21 mouse cellular contexts compared by ENCODE assay signal in genomic region chr19:17150064-17150463, GRCm38 (mm10).
"Had no signal": no experiment of that assay in that cellular context is flagged by ENCODE, and none has a peak within 500 bp of the region (broad histone marks: within the 10 kb centered on the region; RNA-seq: fewer than 3 reads in every experiment).

No protein-coding gene starts in this region.

- H3K36me3 ChIP-seq: limb, embryonic 12.5 days; limb, embryonic 15.5 days; midbrain, embryonic 12.5 days; neural tube, embryonic 13.5 days; stomach, embryonic 15.5 days had no signal

- H3K27me3 ChIP-seq: limb, embryonic 12.5 days; limb, embryonic 15.5 days; midbrain, embryonic 12.5 days; neural tube, embryonic 13.5 days; stomach, embryonic 15.5 days had no signal

- ATAC-seq: lung, postnatal 0 days; midbrain, embryonic 16.5 days had no signal

- H3K4me1 ChIP-seq: limb, embryonic 12.5 days; limb, embryonic 15.5 days; midbrain, embryonic 12.5 days; neural tube, embryonic 13.5 days; stomach, embryonic 15.5 days had no signal

- H3K9me3 ChIP-seq: limb, embryonic 12.5 days; limb, embryonic 15.5 days; midbrain, embryonic 12.5 days; neural tube, embryonic 13.5 days; stomach, embryonic 15.5 days had no signal

- H3K27ac ChIP-seq: limb, embryonic 12.5 days; limb, embryonic 15.5 days; liver, embryonic 14.5 days; macrophage; midbrain, embryonic 12.5 days; neural tube, embryonic 13.5 days; stomach, embryonic 15.5 days had no signal

- DNase-seq: kidney, adult 11 months; kidney, adult 8-10 months; kidney, postnatal 14 days; kidney, postnatal 4 days; left cerebral cortex, postnatal 4 days; liver, postnatal 0 days; lung, embryonic 14.5 days; retina, postnatal 1 day; right cerebral cortex, postnatal 25 days; spleen, adult 18-20 months; thymus, postnatal 25 days had no signal

- H3K4me3 ChIP-seq: limb, embryonic 12.5 days; limb, embryonic 15.5 days; midbrain, embryonic 12.5 days; myocyte; neural tube, embryonic 13.5 days; stomach, embryonic 15.5 days had no signal
